Mouse (Mus musculus): Measurements from ENCODE around the gene Htt.

Gene Htt

GRCm38 (mm10) chr5:34889252-34889651 is 127.7 kb downstream of the Htt start:
- DNase-seq (ENCODE audit: low spot score in 2 of 2) = no peak

GRCm38 (mm10) chr5:34896697-34897453 is 135.3 kb downstream of the Htt start:
- DNase-seq (ENCODE audit: low spot score in 2 of 2) = no peak

GRCm38 (mm10) chr5:34899787-34900469 is 138.4 kb downstream of the Htt start:
- no peak for DNase-seq (ENCODE audit: low spot score in 2 of 2)

GRCm38 (mm10) chr5:34902371-34902770 is 140.8 kb downstream of the Htt start:
- no peak for DNase-seq (ENCODE audit: low spot score in 2 of 2)

GRCm38 (mm10) chr5:34902811-34903385 is 141.4 kb downstream of the Htt start:
- DNase-seq (ENCODE audit: low spot score in 2 of 2) = peak in 1 of 2 experiments; percentile 61

- no peak for DNase-seq (ENCODE audit: low spot score in 2 of 2)
Measured at GRCm38 (mm10) chr5:34904412-34904811, 142.9 kb downstream of the Htt start.

- DNase-seq (ENCODE audit: low spot score in 2 of 2) = no peak
Measured at GRCm38 (mm10) chr5:34907230-34907629, 145.7 kb downstream of the Htt start.

- DNase-seq (ENCODE audit: low spot score in 2 of 2) = no peak
Measured at GRCm38 (mm10) chr5:34907910-34908725, 146.6 kb downstream of the Htt start, which contains the start of gene Msantd1. Gene Msantd1 (plus strand): TSS chr5:34908012.

- DNase-seq (ENCODE audit: low spot score in 2 of 2) = no peak
Measured at GRCm38 (mm10) chr5:34908726-34909633, 147.4 kb downstream of the Htt start.

- no peak for DNase-seq (ENCODE audit: low spot score in 2 of 2)
Measured at GRCm38 (mm10) chr5:34909634-34910503, 148.3 kb downstream of the Htt start.

GRCm38 (mm10) chr5:34910504-34910815 is 148.9 kb downstream of the Htt start:
- no peak for DNase-seq (ENCODE audit: low spot score in 2 of 2)

GRCm38 (mm10) chr5:34915801-34916200 is 154.3 kb downstream of the Htt start:
- DNase-seq (ENCODE audit: low spot score in 2 of 2) = peak; percentile 58 to 81

- no peak for DNase-seq (ENCODE audit: low spot score in 2 of 2)
Measured at GRCm38 (mm10) chr5:34917234-34917655, 155.7 kb downstream of the Htt start.

- DNase-seq (ENCODE audit: low spot score in 2 of 2) = no peak
Measured at GRCm38 (mm10) chr5:34918785-34919184, 157.2 kb downstream of the Htt start.

- DNase-seq (ENCODE audit: low spot score in 2 of 2) = no peak
Measured at GRCm38 (mm10) chr5:34922531-34922930, 161.0 kb downstream of the Htt start.

- no peak for DNase-seq (ENCODE audit: low spot score in 2 of 2)
Measured at GRCm38 (mm10) chr5:34923920-34924319, 162.4 kb downstream of the Htt start.

- no peak for DNase-seq (ENCODE audit: low spot score in 2 of 2)
Measured at GRCm38 (mm10) chr5:34924519-34924918, 163.0 kb downstream of the Htt start.

- no peak for DNase-seq (ENCODE audit: low spot score in 2 of 2)
Measured at GRCm38 (mm10) chr5:34927648-34928047, 166.1 kb downstream of the Htt start.

- no peak for DNase-seq (ENCODE audit: low spot score in 2 of 2)
Measured at GRCm38 (mm10) chr5:34930151-34930975, 168.8 kb downstream of the Htt start.
